ENCODE assay signal across 8 mouse cellular contexts in genomic region chr1:38392928-38393327, GRCm38 (mm10).
DNase-seq lines count a peak whose midpoint lies in the region; TF ChIP-seq lines count a peak whose summit lies in the region.

No protein-coding gene starts in this region.

- in situ Hi-C loops in CH12.LX (cut with MboI; ENCODE audit: low pct_ligation_motif_present, low pct_unique_long_range_greater_than_20kb, low sequenced_read_pairs), result no loop called here

- H3K36me3 ChIP-seq in CH12.LX (replicated peaks in 1 of 2; ENCODE audit: control insufficient read depth in 1 of 2, insufficient read depth in 1 of 2, low read length in 1 of 2), result peaks cover 0 to 39% of the 10 kb centered on the region in 2 experiments

- dilution Hi-C loops in CH12.LX (cut with MboI; ENCODE audit: extremely low pct_ligation_motif_present, extremely low pct_unique_long_range_greater_than_20kb, low sequenced_read_pairs), result no loop called here

- H3K9ac ChIP-seq in CH12.LX (ENCODE audit: insufficient read depth, low read depth), result no peak overlapping the region

- TF ChIP-seq CTCF in CH12.LX (conservative IDR thresholded peaks at IDR 0.05 in 1 of 2, IDR thresholded peaks at IDR 0.05 in 1 of 2; ENCODE audit: low read depth in 2 of 2, low read length in 2 of 2), result peak; percentile 21 to 73; a peak in 2 of 4 replicates

- no peaks in the 10 kb centered on the region for H3K79me2 ChIP-seq in CH12.LX (replicated peaks; ENCODE audit: control insufficient read depth, extremely low read depth, insufficient read depth, poor library complexity, severe bottlenecking)

- no peaks in the 10 kb centered on the region for H3K9me3 ChIP-seq in CH12.LX (replicated peaks; ENCODE audit: low read length)

- H3K27ac ChIP-seq in CH12.LX (ENCODE audit: insufficient read depth, low read depth), result no peak overlapping the region

- TF ChIP-seq EP300 in CH12.LX (IDR thresholded peaks at IDR 0.05; ENCODE audit: low read length), result no peak

- no peak overlapping the region for H3K4me3 ChIP-seq in CH12.LX (replicated peaks in 1 of 3; ENCODE audit: low read depth in 2 of 3, low read length in 2 of 3, poor library complexity in 1 of 3)

- no peak for TF ChIP-seq POLR2A in CH12.LX (IDR thresholded peaks at IDR 0.05; ENCODE audit: low read depth, low read length)

- DNase-seq in cerebellum, adult 18-20 months, result peak; percentile 23 to 39
- DNase-seq in cerebellum, adult 11-12 months, result no peak
- peak; percentile 70 for DNase-seq in CH12.LX (ENCODE audit: extremely low read depth)
- peak; percentile 14 for DNase-seq in c-Kit-positive CD71-positive TER-119-negative erythroid progenitor cells, embryonic 14.5 days (ENCODE audit: low read depth)
- peak; percentile 59 for DNase-seq in gastrocnemius, adult 18-20 months (ENCODE audit: low spot score)
- DNase-seq in layer of hippocampus, adult 11-12 months (ENCODE audit: low spot score), result peak; percentile 79
- peak; percentile 89 for DNase-seq in lung, postnatal 10 days
- DNase-seq in spleen, postnatal 36 days (ENCODE audit: low spot score in 2 of 2), result peak; percentile 30 to 41

- no peak overlapping the region for H3K4me2 ChIP-seq in CH12.LX (ENCODE audit: insufficient read depth, low read depth, poor library complexity, severe bottlenecking)

- H3K27me3 ChIP-seq in CH12.LX (replicated peaks), result no peaks in the 10 kb centered on the region

- TF ChIP-seq RAD21 in CH12.LX (IDR thresholded peaks at IDR 0.05; ENCODE audit: low read depth, low read length), result peak; percentile 73

- H3K4me1 ChIP-seq in CH12.LX (ENCODE audit: control insufficient read depth in 1 of 2, insufficient read depth in 2 of 2), result peaks cover 0 to 18% of the 10 kb centered on the region in 2 experiments; a peak in 1 of 4 replicates

TF ChIP-seq in CH12.LX, 34 proteins besides CTCF, POLR2A, EP300 and RAD21:
- TF ChIP-seq ZC3H11A (IDR thresholded peaks at IDR 0.05; ENCODE audit: low read depth, low read length) (0 out of 2 replicates have a peak, but pooled peaks have one; percentile 29), ZMIZ1 (IDR thresholded peaks at IDR 0.05; ENCODE audit: low read depth, low read length) (no peak), KAT2A (IDR thresholded peaks at IDR 0.05; ENCODE audit: insufficient replicate concordance, low read length) (no peak), SMC3 (IDR thresholded peaks at IDR 0.05; ENCODE audit: low read depth, low read length) (peak; percentile 77)
